Mouse (Mus musculus): ENCODE data around the gene Gm21970. TPM values are rescaled to one million over a fixed set of nuclear protein-coding genes. Genes with fewer than 3 reads are reported as not detected.
A peak's percentile ranks its signal among the peaks of the same experiment; 100 is the strongest.
"Not testable (repeated sequence)": the region's sequence is repeated elsewhere in the genome, so short reads cannot be mapped to it uniquely, and the experiment has no call there.

The Gm21970 gene
- total RNA-seq, 4 experiments from 2014 or later, result not detected

- DNase-seq (ENCODE audit: low spot score), result not testable (repeated sequence)
Observed at GRCm38 (mm10) chr16:91438599-91438998, 47.1 kb downstream of the Gm21970 start.

- DNase-seq (ENCODE audit: low spot score), result peak; percentile 86
Observed at GRCm38 (mm10) chr16:91441366-91441765, 49.8 kb downstream of the Gm21970 start.

- no peak for DNase-seq (ENCODE audit: low spot score)
Observed at GRCm38 (mm10) chr16:91441811-91442240, 50.3 kb downstream of the Gm21970 start.

GRCm38 (mm10) chr16:91442446-91442845 lies 50.9 kb downstream of the Gm21970 start:
- DNase-seq (ENCODE audit: low spot score), result no peak

GRCm38 (mm10) chr16:91443211-91443611 lies 51.7 kb downstream of the Gm21970 start:
- no peak for DNase-seq (ENCODE audit: low spot score)

GRCm38 (mm10) chr16:91444847-91445246 lies 53.3 kb downstream of the Gm21970 start:
- DNase-seq (ENCODE audit: low spot score), result no peak

- no peak for DNase-seq (ENCODE audit: low spot score)
Observed at GRCm38 (mm10) chr16:91445566-91445965, 54.0 kb downstream of the Gm21970 start.

- no peak for DNase-seq (ENCODE audit: low spot score)
Observed at GRCm38 (mm10) chr16:91446778-91447511, 55.4 kb downstream of the Gm21970 start.

GRCm38 (mm10) chr16:91447512-91447900 lies 56.0 kb downstream of the Gm21970 start:
- DNase-seq (ENCODE audit: low spot score), result no peak

GRCm38 (mm10) chr16:91448088-91448487 lies 56.6 kb downstream of the Gm21970 start:
- DNase-seq (ENCODE audit: low spot score), result no peak

GRCm38 (mm10) chr16:91448895-91449294 lies 57.4 kb downstream of the Gm21970 start:
- no peak for DNase-seq (ENCODE audit: low spot score)

GRCm38 (mm10) chr16:91450137-91451064 lies 58.9 kb downstream of the Gm21970 start:
- DNase-seq (ENCODE audit: low spot score), result no peak

GRCm38 (mm10) chr16:91451949-91452348 lies 60.4 kb downstream of the Gm21970 start:
- no peak for DNase-seq (ENCODE audit: low spot score)

GRCm38 (mm10) chr16:91452363-91452896 lies 60.9 kb downstream of the Gm21970 start:
- peak; percentile 68 for DNase-seq (ENCODE audit: low spot score)

- no peak for DNase-seq (ENCODE audit: low spot score)
Observed at GRCm38 (mm10) chr16:91455868-91456267, 64.3 kb downstream of the Gm21970 start.

- no peak for DNase-seq (ENCODE audit: low spot score)
Observed at GRCm38 (mm10) chr16:91458301-91458746, 66.8 kb downstream of the Gm21970 start.

- no peak for DNase-seq (ENCODE audit: low spot score)
Observed at GRCm38 (mm10) chr16:91458976-91459375, 67.5 kb downstream of the Gm21970 start.

- no peak for DNase-seq (ENCODE audit: low spot score)
Observed at GRCm38 (mm10) chr16:91459396-91459795, 67.9 kb downstream of the Gm21970 start.

- DNase-seq (ENCODE audit: low spot score), result no peak
Observed at GRCm38 (mm10) chr16:91459841-91460370, 68.4 kb downstream of the Gm21970 start.

GRCm38 (mm10) chr16:91461066-91461638 lies 69.6 kb downstream of the Gm21970 start:
- peak; percentile 61 for DNase-seq (ENCODE audit: low spot score)

- DNase-seq (ENCODE audit: low spot score), result no peak
Observed at GRCm38 (mm10) chr16:91461773-91462181, 70.3 kb downstream of the Gm21970 start.

GRCm38 (mm10) chr16:91462644-91463043 lies 71.1 kb downstream of the Gm21970 start:
- DNase-seq (ENCODE audit: low spot score), result no peak
